Mouse (Mus musculus) NIH3T3 (cell line): ENCODE data around the gene Rassf2.

ENCODE experiments used
- DNase-seq: peaks from one replicate; pipeline ENCODE4 v3.0.0-alpha.2; 2012; ENCODE audit warnings: low read depth

The Rassf2 gene

DNA sequence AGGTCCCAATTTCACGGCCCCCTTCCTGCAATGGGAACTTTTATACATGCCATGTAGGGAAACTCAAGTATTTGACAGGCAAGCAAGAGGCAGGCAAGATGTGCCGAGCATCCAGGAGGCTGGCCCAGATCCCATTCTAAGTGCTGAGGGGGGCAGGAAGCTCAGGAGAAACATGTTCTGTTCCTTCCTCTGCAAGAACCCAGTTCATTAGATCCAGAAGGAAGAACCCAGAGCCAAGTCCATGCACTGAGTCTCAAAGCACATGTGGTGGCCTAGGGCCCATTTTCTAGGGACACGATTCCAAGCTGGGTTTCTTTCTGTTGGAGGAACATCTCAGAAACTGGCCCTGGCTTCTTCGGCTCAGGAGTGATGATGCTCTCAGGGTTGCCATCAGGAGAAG is 24.6 kb downstream of the Rassf2 start:
- DNase-seq, result peak; percentile 54

DNA sequence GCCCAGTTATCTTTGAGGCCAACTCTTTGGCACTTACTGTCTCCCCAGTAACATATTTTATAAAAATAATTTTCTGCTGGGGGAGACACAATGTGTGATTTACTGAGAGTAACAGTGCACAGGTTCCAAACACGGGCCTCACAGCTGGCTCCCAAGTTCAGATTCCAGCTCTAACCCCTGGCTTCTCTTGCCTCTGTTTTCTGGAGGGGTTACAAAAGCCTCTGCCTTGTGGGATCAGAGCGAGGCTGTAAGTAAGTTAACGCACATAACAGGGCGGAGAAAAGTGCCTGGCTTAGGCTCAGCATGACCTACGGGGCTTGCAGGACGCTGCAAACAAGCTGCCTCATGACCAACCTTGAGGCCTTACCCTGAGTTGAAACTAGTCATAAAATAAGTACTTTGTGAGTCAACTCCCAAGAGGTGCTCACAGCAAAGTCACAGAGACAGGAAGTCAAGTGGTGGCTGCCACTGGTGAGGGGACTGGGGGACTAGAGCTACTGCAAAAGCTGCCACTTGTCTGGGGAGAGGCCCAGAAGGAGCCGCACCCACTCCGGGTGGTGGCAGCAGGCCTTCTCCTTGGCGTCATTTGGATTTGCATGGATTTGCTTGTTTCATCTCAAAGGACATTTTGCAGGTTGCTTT is 25.4 kb downstream of the Rassf2 start:
- peak; percentile 36 for DNase-seq

DNA sequence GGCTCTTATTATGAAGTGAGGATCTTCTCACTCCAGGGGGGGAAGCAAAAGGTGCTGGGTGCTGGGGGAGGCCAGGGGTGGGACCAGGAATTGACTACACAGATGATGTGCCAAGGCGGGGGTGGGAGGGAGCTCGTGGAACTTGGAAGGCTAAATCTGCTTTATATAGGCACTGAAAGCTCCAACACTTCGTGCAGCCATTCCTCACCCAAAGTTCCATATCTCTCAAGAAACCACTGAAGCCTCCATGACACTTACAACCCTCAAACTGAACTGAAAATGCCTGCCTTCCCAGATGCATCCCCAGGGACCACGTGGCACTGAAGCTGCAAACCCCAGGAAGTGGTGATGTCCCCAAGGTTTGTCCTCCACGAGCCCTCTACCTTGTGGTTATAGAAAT is 26.1 kb downstream of the Rassf2 start:
- DNase-seq, result peak; percentile 77

DNA sequence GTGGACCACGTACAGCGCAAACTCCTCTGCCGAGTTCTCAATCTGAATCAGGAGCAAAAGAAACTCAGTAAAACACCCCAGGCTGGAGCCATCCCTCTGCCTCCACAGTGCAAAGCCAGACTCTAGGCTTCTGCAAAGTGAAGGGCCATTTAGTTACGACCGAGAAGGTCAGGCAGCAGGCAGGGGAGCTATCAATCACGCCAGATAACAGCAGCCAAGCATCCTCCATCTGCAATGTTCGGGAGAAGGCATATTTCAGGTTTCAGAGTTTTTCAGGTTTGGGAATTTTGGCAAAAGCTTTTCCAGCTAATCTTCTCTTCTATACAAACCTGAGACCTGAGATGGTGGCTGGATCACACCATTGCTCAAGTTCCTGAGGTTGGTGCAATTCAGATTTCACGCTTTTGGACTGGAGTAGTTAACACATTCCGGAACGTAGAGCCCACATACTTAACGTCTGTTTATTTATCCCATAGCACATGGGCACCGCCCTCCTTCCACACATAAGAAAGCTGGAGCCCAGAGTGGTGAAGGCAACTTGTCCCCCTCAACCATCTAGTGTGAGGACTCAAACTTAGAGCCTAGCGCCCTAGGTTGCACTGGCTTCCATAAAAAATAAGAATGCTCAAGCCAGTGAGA is 28.2 kb downstream of the Rassf2 start:
- no peak for DNase-seq

DNA sequence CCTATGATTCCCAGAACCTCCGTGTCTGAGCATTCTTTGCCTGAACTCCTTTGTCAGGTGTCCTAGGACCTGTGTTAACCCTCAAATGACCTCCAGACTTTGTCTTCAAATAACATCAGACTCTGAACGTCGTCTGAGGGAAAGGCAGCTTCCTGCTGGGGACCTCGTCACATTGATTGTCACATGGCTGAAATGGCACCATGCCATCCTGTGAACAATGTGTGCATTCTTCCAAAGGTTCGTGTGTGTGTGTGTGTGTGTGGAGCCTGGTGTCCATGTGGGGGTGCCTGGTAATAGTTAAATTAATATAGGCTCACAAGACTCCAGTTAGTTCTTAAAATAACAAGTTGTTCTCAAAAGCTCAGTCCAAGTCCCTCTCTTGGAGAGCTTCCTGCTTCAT is 32.7 kb downstream of the Rassf2 start:
- DNase-seq, result no peak

DNA sequence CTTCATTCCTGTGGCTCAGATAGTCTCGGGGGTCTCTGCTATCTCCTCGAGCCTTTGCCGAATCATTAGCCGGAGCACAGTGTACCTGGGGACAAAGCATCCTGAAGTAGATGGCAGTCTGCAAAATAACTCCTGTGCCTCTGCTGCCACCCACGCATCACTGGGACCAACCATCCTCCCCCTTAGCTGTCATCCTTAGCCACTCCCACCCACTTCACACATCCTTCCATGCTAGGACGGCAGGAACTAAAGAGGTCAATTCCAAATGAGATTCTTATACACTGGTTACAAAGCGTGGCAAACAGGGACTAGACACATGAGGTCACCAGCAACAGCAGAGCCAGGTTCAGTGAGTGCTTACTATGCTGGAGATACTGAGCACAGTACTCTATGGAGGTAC is 33.7 kb downstream of the Rassf2 start:
- no peak for DNase-seq

DNA sequence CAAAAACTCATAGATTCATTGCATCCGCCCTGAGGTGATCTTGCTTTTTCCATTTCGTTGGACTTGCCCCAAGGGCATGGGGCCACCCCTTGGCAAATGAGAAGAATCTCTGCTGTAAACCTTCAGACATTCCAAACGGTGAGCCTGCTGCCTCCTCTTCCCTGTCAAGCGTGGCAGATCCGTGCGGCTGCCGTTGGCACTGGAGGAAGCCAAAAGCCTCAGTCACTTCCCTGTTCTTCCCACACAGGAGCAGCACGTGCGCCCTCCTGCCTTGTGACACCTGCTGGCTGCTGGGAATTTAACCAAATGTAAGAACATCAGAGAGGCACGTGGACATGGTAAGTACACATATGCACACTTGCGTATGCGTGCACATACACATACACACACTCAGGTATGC is 34.3 kb downstream of the Rassf2 start:
- DNase-seq, result no peak

DNA sequence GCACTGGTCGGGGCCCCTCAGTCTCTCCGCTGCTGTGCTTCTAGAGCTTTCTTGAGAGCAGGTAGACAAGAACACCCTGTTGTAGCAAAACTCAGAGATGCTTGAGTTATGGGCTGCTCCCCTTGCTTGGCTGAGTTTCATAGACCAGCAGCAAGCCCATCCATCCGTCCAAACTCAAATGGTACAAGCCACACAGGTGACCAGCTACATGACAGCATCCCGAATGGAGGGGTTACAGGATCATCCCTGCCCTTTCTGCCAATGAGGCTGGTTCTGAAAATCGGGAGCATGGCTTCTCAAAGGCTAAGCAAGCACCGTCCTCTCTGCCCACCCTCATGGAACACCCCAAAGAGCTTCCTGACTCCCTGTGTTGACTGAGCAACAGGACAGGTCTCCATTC is 35.1 kb downstream of the Rassf2 start:
- no peak for DNase-seq

DNA sequence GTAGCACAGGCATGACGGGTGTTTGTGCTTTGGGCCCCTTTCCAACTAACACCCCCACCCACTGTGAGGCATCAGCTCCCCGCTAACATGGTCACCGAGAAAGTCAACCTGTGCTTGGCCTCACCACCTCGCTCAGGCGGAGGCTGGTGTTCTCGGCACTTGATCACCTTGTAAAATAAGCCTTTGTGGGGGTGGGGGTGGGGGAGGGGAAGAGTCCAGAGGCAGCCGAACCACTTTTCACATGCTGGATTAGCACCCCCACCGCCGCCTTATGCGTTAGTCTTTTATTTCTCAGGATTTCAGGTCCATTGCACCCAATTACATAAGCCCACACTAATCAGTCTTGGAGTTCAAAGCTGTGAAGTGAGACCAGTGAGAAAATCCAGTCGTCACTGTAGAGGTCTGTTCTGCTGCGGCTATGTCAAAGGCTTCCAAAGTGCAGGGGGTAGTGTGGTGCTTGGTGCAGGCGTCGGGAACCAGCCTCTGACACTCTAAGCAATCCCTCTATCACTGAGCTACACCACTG is 36.4 kb downstream of the Rassf2 start:
- DNase-seq, result no peak

DNA sequence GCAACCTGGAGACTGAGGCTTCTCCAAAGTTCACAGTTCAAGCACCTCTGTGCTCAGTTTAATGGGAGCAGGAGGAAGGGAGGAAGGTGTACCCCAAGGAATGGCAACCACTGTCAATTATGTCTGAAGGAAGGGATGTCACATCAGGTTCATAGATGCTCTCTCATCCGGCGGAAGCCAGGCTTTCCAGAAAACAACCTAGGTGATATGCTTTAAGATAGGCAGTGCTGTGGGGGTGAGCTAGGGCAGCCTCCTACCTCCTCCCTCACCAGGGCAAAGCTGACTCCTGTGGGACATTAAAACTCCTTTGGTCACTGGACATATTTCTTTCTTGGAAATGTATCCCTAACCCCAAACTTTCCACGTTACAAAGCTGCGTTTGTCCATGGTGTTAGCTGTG is 36.9 kb downstream of the Rassf2 start:
- no peak for DNase-seq

DNA sequence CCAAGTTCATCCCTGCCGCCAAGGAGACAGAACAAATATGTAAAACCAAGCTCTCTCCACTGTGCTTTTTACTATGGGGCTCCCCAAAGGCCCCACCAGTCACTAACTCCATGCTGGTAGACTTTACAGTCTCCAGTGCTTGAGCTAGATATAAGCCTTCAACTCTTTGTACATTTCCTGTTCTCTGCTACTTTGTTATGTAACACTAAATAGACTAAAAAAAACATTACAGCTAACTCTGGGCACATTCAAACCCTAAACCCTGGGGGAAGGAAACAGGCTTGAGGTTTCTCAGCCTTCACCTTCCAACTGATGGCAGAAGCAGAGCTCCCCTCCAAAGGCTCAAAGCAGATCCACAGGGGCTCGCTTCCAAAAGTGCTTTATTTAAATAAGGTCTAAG is 37.6 kb downstream of the Rassf2 start:
- no peak for DNase-seq

DNA sequence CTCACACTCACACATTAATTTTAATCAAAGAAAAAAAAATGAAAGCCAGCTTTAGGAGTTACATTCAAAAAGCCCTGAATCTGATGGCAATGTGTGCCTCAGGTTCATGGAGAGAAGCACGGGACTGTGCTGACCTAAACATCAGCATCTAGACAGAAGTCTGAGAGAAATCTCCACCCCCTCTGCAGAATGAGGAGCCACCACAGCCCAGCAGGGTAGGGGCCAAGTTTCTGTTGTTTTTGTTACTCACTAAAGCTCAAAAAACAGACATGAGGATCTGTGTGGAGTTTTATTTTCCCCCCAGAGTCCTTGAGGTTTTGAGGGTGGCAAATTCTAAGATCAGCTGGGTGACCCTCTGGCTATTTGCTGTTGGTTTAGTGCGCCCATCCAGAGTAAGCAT is 41.5 kb downstream of the Rassf2 start:
- DNase-seq, result peak; percentile 72

DNA sequence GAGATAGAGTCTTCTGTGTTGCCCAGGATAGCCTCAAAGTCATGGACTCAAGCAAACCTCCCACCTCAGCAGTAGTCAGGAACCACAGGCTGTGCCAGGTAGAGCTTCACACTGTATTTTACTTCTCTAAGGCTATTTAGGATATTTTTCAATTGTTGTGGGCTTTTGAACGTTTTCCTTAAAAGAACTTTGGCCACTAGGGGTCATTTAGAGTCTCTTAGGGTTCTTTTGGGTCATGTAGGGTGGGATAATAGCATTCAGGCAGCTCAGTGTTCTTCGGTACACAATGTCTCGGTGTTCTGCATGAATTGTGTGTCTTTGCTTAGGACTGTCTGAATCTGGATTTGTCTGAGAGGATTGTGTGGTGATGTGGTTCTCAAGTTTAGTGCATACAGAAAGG is 42.1 kb downstream of the Rassf2 start:
- no peak for DNase-seq

DNA sequence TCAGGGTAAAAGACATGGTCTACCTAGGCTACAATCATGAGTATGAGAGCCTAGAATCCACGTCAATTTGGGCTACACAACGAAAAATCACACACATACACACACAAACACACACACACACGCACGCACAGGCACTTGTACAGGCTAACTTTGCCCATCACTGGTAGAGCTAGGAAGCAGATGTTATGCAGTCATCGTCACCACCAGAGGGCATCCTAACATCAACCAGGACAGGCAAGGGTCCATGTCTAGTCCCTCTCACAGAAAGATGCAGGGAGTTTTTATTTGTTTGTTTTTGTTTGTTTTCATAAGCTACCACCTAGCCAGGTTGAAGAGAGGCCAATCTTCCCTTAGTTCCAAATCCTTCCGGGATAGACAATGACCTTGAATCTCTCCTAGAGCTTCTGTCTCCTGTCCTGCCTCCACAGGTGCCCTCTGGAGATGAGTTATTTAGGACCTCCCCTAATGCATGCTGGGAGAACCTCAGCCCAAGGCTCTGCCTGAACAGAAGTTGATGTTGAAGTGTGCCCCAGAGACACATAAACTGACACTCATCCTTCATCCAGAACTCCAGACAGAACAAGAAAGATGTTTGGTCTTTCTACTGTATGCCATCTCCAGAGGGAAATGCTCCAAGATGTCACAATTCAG is 47.4 kb downstream of the Rassf2 start:
- DNase-seq, result peak; percentile 90

DNA sequence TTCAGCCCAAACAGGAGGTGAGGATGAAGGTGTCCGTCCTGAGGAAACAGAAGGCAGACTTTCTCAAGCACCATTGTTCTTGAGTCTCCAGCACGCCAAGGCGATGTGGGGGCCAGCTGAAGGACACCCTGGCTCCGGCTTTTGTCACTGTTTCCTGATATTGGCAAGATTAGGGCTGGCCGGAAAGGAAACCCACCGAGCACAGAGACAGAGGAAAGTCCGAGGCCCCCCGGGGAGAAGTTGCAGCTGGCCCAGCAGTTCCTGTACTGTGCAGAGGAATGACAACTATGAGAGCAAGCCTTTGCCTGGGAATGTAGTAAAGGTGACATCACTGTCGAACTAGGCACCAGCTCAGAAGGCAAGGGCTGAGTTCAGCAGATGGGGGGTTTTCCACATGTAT is 49.2 kb downstream of the Rassf2 start:
- no peak for DNase-seq

DNA sequence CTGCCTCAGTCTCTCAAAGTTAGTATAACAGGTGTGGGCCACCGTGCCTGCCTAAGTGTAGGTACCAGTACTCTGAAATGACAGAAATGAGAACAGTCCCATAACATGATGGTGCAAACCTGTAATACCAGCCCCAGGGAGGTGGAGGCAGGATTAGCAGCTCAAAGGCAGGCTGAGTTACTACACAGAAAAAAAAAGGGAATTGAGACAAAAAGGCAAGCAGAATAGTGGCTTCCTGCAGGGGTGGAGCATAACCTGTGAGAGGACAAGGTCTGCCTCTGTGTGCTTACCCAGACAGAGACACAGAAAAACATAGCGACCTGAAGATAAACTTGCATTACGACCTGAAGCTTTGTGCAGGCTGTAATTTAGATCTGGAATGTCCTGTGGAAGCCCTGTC is 53.4 kb downstream of the Rassf2 start:
- DNase-seq, result no peak

DNA sequence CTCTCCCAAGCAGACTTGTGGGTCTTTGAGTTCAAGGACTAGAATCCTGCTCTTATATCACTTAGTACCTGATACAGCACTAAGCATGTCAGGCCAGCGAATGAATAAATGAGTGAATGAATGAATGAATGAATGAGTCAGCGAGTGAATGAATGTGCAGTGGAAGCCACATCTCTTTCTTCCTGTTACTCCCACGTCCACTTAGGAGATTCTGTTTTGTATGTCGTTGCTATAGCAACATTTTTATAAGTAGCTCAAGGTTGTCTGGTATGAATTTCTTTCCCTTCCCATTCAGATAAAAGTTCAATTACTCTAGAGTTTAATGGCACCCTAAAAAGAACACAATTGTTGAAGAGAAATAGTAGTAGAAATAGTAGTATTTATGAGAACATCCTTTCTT is 59.0 kb downstream of the Rassf2 start:
- no peak for DNase-seq

DNA sequence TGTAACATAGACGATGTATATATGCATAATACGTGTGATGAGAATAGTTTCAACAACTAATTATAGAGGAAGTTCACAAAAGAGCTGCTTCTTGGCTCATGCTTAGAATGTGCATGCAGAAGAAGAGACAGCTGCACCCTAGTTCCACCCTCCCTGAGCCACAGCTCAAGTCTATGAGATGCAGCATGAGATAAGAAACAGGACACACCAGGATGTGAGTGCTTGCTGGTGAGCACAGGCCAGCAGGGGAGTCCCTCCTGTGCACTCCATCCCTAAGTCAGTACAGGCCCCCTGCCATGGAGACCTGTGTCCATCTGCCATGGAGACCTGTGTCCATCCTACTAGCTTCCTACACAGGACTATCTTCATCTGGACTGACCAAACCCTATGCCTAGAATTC is 59.5 kb downstream of the Rassf2 start:
- DNase-seq, result no peak

DNA sequence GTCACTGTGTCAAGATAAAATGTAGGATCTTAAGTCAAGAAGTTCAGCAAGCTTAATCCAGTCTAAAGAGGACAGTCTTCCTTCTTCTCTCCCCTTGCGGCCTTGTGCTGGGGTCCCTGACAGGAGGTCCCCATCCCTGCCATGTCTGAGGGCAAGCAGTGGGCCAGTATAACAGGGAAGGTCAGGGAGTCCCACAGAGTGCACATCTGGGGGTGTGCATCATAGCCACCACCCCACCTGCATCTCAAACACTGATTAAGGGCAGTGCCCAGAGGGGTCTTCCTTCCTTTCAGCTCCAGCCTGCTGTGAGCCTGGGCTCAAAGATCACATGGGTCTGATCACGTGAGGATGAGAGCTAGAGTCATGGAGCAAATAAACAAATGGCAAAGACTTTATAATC is 68.4 kb downstream of the Rassf2 start:
- no peak for DNase-seq

DNA sequence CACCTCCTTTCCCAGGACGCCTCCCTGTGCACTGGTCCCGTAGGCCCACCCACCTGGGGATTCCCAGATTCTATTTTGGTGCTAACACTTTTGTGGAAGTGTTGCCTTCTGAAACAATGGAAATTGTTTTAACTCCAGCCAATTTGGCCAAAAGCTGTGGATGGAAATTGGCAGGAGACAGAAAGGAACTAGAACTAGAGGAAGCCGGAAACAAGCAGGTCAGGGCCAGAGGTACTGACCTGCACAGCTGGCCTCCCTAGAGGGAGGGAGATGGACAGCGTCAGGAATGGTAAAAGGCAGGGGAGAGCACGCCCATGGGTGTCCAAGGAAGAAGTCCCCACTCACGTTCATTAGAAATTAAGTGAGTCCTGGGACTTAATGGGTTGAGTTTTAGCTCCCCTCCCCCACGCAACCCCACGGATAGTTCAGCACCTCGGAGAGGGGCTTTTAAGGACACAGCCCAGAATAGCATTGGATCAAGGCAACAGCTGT is 72.3 kb downstream of the Rassf2 start:
- peak; percentile 69 for DNase-seq

DNA sequence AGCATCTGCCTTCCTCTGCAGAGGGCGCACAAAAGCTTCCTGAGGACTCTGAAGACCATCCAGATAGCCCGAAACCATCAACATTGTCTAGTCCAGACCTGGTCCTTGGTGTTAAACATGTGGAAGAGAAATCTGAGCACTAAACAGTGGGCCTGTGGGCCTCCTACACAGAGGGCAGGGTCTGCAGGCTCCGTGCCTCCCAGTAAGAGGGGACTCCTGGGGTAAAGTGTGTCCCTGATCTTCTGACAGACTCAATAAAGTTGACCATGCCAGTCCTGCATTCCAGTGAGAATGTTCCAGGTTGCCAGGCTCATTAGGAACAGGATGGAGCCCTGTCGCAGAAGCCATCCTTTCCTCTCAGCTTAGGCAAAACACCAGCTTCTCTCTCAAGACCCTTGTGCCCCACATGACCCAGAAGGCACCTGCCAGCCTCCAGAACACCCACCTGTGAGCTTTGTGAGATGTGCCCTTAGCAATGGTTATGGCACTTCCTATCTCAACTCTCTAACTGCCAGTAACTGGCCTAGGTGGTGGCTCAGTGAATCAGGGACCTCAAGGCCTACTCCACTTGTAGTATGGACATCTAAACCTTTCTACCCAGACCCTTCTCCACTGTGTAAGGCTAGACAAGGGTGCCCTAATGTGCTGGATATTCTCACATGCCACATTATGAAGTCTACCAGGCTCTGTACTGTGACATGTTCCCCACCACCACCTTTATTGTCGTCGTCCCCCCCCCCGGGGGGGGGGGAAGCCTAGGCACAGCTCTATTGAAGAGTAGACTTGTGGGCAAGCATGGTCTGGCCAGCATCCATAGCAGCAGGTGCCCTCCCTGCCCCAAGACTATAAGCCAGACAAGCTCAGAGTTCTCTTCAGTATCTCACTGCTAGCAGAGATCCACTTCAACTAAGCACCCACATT is 73.5 kb downstream of the Rassf2 start:
- no peak for DNase-seq

DNA sequence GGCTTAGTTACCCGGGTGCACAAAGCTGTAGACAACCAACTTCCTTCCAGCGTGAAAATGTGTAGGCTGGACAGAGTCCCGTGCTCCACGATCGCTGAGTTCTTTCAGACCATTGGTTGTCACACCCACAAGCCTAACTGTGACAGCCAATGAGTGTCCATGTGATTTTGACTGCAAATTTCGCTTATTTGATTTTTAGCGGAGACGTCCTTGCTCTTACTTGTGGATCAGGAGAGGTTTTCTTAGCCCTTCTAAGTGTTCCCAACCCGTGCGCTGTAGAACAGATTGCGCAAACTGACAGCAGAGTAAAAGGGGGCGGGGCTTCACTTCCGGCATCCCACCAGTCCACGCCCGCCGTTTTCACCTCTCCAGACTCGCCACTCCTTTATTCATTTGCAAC is 74.8 kb downstream of the Rassf2 start:
- DNase-seq, result no peak
